Mouse (Mus musculus): ENCODE results near the gene Pgpep1.

Gene Pgpep1

GRCm38 (mm10) chr8:70608749-70609367 lies 51.3 kb downstream of the Pgpep1 start, which contains the start of gene Ssbp4:
Gene Ssbp4, minus strand, starts transcription at chr8:70608872.
- in situ Hi-C loops (cut with MboI): no loop called here

GRCm38 (mm10) chr8:70607898-70608748 lies 52.1 kb downstream of the Pgpep1 start:
- in situ Hi-C loops (cut with MboI): no loop called here

GRCm38 (mm10) chr8:70607603-70607897 lies 52.6 kb downstream of the Pgpep1 start:
- in situ Hi-C loops (cut with MboI): no loop called here

DNA sequence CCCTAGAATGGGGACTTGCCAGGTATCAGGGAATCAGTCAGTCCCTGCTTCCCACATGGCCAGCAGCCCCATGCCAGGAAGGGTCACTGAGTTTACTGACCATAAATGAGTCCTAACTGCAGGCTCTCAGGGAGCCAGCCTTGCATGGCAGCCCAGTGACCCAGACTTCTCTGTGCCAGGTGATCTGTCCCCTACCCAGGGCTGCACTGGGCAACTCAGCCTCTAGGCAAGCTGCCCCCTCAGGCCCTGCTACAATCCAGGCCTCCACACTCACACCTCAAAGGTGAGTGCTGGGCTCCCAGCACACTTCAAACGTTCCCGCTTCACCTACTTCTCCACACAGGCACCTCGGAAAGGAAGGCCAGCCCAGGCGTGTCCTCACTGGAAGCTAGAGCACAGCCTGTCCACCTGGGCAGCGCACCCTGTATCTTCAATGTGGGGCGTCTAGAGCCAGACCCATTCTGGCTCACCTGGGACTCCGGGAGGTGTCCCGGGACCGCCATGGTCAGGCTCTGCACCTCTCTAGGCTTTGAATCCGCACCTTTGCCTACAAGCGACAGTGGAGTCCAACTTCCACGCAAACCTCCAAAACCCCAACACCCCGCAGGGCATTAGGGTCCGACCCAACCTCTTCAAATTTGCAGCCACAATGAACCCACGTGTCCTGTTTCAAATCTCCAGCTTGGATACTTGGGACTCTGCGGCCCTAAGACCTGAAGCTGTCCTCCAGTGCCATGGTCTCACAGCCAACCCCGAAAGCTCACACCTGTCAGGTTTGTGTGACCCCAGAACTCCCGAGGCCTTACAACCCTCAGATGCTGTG lies 53.2 kb downstream of the Pgpep1 start:
- in situ Hi-C loops (cut with MboI): no loop called here

- in situ Hi-C loops (cut with MboI): no loop called here
These were observed 54.1 kb downstream of the Pgpep1 start for GRCm38 (mm10) chr8:70605871-70606779.

DNA sequence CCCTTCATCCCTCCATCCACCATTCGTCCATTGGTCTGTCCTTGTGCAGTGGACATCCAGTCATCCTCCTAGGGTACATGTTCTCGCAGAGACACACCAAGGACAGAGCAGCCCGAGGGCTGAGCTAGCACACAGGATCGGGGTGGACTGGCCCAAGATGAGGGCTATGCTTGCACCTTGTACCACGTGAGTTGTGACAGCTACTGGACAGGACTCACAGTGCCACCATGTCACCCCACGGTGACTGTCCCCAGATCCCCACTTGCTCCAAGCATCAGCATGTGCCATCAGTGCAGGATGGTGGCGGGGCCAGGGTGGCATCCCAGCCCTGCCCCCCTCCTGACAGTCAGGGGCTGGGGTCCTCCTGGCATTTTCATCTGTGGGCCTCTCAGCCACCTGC lies 55.6 kb downstream of the Pgpep1 start:
- in situ Hi-C loops (cut with MboI): no loop called here

GRCm38 (mm10) chr8:70602139-70602811 lies 57.9 kb downstream of the Pgpep1 start:
- in situ Hi-C loops (cut with MboI): no loop called here

DNA sequence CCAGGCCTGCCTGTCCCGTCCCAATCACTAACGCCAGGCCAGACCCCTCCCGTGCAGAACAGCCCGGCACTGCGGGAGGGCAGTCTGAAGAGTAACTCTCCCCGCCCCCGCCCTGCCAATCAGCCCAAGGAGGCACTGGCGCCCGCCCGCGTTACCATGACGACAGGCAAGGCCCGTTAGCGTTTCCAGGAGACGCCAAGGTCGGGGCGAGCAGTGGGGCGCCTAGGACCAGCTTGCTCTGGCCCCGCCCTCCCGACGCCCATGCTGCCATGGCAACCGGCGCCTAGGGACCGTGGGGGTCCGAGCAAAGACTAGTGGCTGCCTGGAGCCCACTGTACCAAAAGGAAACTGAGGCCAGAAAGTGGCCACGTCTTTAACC lies 58.9 kb downstream of the Pgpep1 start:
- in situ Hi-C loops (cut with MboI): no loop called here

GRCm38 (mm10) chr8:70600473-70601270 lies 59.5 kb downstream of the Pgpep1 start:
- in situ Hi-C loops (cut with MboI): no loop called here

DNA sequence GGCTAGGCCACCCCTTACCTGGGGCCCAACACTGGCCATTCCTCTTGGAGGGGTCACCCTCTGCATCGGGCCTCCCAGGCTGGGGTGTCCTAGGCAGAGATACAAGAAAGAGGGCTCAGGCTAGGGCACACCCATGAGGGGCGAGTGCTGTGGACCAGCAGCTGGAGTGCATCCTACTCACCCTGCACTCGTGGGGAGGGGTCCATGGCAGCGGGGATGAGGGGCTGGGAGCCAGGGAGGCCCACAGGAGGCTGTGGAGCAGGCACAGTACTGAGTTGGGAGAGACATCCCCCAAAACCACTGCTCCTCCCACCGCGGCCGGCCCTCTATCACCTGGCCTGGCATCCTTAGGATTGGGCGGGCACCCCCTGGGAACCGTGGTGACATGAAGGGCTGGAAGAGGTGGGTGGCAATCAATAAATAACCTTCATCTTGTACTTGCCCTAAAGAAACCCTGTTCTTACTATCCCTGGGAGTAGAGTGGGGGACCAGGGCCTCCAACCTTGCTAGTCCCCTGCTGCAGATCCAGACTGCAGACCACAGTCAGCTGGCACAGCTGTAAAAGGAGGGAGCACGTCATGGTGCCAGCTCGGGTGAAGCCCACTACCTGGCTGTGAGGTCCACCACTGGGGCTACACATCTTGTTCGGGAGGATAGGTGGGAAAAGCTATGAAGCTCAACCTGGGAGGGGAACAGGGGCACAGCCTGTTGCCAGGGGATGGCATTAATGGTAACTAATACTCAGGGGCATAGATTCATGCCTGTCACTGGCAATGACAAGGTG lies 60.5 kb downstream of the Pgpep1 start:
- in situ Hi-C loops (cut with MboI): no loop called here

DNA sequence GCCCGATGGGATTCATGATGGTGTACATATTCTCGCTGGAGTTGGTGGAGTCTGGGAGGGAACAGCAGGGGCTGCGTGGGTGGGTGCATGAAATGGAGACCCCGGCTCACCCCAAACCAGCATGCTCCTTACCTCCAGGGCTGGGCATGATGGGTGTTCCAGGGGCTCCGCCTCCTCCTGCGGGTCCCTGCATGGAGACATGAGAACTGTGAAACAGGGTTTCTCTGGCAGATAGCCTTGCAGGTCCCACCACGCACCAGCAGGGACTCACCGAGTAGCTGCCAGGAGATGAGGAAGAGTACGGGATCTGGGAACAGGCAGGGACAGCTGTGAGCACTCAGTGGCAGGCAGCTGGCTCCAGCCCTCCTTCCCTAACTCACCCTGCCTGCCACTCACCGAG lies 61.5 kb downstream of the Pgpep1 start:
- in situ Hi-C loops (cut with MboI): no loop called here

DNA sequence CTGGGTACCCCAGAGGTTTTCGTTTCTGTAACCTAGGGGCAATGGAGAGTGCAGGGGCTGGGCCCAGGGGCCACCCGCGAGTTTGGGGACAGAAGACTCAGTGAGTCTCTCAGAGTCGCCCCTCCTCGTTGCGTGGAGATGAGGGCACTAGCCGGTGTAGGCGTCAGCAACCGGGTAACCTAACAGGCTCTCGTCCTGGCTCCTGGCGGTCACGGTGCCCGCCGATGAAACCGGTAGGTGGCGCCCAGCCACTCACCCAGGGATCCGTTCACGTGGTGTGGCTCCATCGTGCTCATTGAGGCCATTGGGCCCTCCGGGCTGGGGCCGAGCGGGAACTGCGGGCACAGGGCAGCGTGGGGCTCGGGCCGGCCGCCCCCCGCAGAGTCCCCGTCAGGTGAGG lies 61.9 kb downstream of the Pgpep1 start:
- in situ Hi-C loops (cut with MboI): no loop called here

DNA sequence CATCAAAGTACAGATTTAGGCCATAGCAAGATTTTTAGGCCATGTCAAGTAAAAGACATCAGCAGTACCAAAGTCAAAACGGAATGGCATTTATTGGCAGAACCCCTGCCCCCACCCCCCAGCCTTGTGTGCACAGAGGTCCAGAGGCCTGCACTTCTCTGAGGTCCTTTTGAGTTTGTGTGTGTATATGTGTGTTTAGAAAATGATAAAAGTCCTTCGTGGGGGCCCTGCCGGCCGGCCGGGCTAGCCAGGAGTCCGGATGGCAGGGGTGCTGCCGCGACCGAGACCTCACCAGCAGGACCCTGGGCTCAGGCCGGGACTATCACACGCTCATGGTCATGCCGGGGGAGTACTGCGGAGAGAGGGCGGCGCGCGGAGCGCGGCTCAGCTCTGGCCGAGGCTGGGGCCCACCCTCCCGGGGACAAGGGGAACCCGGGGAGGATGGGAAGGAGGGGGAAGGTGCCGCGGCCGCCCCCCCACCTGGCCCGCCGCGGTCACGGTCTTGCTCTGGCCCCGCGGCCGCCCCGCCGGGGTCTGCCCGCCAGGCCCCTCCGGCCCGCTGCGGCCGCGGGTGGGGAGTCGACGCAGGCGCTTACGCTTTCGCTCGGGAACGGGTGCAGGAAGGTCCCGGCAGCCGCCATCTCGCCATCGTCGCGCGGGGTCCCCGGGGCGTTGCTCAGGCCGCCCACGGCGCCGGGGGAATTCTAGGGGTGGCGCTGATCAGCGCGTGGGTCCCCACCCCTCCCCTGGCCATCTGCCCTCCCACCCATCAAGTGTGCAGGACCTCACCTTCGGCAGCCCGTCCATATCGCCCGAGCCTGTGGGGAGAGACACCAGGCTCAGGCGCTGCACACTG lies 62.5 kb downstream of the Pgpep1 start:
- in situ Hi-C loops (cut with MboI): no loop called here

DNA sequence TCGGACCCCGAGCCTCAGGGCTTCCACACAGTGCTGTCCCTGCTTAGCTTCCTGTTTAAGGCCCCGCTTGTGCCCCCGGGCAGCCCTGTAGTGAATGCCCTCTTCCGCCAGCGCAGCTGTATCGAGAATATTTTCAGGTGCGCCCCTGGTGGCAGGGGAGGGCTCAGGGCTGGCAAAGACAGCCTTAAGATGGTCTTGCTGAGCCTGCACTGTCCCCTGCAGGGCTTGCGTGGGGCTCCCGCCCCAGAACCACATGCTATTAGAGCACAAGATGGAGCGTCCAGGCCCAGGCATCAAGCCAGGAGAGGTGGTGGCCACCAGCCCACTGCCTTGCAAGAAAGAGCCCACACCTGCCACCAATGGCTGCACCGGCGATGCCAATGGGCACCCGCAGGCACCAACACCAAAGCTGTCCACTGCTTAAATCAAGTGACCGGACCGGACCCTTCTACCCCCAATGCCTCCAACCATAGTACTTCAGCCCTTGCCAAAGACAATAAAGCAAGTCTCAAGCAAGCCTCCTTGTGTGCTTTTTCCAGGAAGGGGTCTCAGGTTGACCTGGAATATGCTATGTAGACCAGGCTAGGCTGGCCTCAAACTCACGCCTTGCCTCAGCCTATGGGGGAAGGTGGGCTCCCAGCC lies 63.3 kb downstream of the Pgpep1 start:
- in situ Hi-C loops (cut with MboI): no loop called here

Measured in mature B cell (primary cell).